Mouse (Mus musculus): ENCODE results near the gene Prkd1.

DNA sequence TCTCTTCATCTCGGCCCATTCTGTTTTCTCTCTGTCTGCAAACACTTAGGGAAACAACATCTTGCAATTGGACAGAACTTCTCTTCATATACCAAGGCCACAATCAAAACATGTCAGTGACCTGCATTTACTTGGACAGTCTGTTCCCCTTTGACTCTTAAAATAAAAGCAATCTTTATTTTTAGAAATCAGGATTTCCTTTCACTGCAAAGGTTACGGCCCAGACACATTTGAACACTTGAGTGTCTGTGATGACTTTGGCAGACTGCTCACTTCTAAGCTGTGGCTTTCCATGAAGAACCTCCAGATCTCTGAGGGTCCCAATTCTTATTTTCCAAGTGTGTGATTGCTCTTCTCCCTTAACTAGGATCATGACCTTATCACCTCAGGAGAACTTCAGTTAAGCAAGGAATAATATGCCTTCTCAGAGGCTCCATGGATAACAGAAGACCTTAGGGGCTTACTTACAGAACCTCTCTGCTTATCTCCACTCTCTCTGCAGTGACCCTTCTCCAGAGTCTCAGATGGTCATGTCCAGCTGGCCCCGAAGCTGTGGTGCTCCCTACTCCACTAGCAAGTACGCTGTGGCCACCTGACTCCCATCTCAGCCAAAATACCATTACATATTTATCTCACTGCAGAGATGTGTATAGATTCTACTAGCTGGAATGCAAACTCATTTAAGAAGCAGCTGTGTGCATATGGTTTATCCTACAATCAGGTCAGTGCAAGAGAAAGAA lies 137.2 kb downstream of the Prkd1 start:
- TF ChIP-seq POLR2A (IDR thresholded peaks at IDR 0.05; ENCODE audit: extremely low read depth, insufficient read depth, low read length) (no peak), CTCF (IDR thresholded peaks at IDR 0.05; ENCODE audit: low read depth, low read length) (no peak)
